Mouse (Mus musculus): ENCODE results near the gene Grid2ip. TPM values are rescaled to one million over a fixed set of nuclear protein-coding genes. Genes with fewer than 3 reads are reported as not detected.
A peak's percentile ranks its signal among the peaks of the same experiment; 100 is the strongest.

Gene Grid2ip
- polyA plus RNA-seq, 1 experiment = not detected

GRCm38 (mm10) chr5:143317288-143317610 is 39.9 kb upstream of the Grid2ip start:
- 78% methylated on average over 8 of the region's 8 CpGs for WGBS
- TF ChIP-seq POLR2A (IDR thresholded peaks at IDR 0.05; ENCODE audit: insufficient read depth, low read depth, low read length) (no peak), CTCF (IDR thresholded peaks at IDR 0.05; ENCODE audit: insufficient read depth, low read depth, low read length) (no peak)

DNA sequence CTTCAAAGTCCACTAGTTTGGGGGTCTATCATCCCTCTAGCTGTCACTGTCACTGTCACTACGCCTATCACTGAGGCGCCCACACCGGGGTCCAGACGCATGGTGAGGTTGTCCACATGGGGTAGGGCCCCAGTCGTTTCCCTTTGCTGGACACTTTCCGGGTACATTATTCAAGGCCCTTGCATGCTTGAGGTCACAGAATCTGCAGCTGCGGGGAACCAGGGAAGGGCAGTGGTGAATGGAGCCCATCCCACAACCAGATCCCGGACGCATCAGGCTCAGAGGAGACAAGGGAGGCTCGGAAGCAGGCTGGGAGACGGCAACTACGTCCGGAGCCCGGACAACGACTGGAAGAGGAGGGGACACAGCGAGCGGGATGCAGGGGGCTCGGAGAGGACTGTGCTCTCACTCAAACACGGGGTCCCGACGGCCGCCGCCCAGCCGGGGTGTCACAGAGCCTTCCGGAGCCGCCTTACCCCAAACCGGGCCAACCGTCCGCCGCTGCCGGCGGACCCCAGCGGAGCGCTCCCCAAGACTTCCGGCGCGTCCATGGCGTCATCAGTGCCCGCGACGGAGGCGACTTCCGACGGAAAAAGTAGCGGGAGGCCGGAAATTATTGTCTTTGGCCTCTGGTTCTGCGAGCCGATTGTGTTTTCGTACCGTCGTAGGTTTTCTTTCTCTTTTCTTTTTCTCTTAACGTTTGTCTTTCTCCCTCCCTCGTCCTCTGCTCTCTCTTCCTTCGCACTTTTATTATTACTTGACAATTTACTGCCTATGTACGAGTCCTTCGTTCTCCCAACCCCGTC is 28.2 kb upstream of the Grid2ip start, which contains the start of gene Zdhhc4:
Gene Zdhhc4, minus strand, starts transcription at position 567 of the 806 bp plus-strand sequence.
- WGBS = 1% methylated on average over 57 of the region's 57 CpGs
- Histone ChIP-seq H3K4me1 (ENCODE audit: control insufficient read depth, insufficient read depth, low read length) (peaks cover 6% of the 10 kb centered on the region), H3K4me3 (ENCODE audit: insufficient read depth, low read depth, low read length) (peak within 1 kb of the TSS; percentile 96), H3K27ac (ENCODE audit: insufficient read depth, low read depth, low read length) (peak within 1 kb of the TSS; percentile 68; the same call in 1 of the 2 replicates)
- no peak for TF ChIP-seq CTCF (IDR thresholded peaks at IDR 0.05; ENCODE audit: insufficient read depth, low read depth, low read length)
- peak; percentile 74 for TF ChIP-seq POLR2A (IDR thresholded peaks at IDR 0.05; ENCODE audit: insufficient read depth, low read depth, low read length)

More at GRCm38 (mm10) chr5:143317288-143317610, 39.9 kb upstream of the Grid2ip start:
- no peak overlapping the region for H3K27ac ChIP-seq (ENCODE audit: insufficient read depth, low read depth, low read length)
- H3K4me1 ChIP-seq (ENCODE audit: control insufficient read depth, insufficient read depth, low read length) = peaks cover 10% of the 10 kb centered on the region
- H3K4me3 ChIP-seq (ENCODE audit: insufficient read depth, low read depth, low read length) = no peak overlapping the region

GRCm38 (mm10) chr5:143333872-143334271 is 23.3 kb upstream of the Grid2ip start:
- H3K27ac ChIP-seq (ENCODE audit: insufficient read depth, low read depth, low read length) = no peak overlapping the region
- under 1% methylated on average over 5 of the region's 5 CpGs for WGBS
- no peak for TF ChIP-seq POLR2A (IDR thresholded peaks at IDR 0.05; ENCODE audit: insufficient read depth, low read depth, low read length)
- TF ChIP-seq CTCF (IDR thresholded peaks at IDR 0.05; ENCODE audit: insufficient read depth, low read depth, low read length) = no peak
- no peaks in the 10 kb centered on the region; the same call in 1 of the 2 replicates for H3K4me1 ChIP-seq (ENCODE audit: control insufficient read depth, insufficient read depth, low read length)
- H3K4me3 ChIP-seq (ENCODE audit: insufficient read depth, low read depth, low read length) = no peak overlapping the region

DNA sequence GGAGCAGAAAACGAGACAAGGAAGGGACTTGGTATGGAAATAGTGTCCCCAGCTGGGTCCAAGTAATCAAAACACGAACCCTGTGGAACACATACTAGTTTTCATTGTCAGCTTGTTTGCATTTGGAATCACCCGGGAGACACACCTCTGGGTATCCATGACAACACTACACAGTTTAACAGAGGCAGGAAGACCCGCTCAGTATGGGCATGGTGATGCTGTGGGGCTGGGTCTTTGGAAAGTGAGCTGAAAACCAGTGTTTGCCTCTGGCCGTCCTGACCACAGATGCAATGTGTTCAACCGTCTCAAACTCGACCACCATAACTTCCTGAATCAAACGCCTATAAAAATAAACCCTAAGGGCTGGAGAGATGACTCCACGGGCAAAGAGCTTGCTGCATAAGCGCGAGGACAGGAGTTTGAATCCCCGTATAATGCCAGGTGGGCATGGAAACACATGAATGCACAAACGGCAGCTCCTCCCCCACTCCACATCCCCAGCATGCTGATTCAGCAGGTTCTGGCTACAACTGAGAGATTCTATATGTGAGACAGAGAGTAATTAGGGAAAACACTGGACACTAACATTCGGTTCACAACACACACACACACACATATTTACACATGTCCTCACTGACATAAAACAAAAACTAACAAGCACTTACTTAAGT is 22.6 kb upstream of the Grid2ip start:
- Histone ChIP-seq H3K4me1 (ENCODE audit: control insufficient read depth, insufficient read depth, low read length) (no peaks in the 10 kb centered on the region; the same call in 1 of the 2 replicates), H3K4me3 (ENCODE audit: insufficient read depth, low read depth, low read length) (no peak overlapping the region), H3K27ac (ENCODE audit: insufficient read depth, low read depth, low read length) (no peak overlapping the region)
- TF ChIP-seq CTCF (IDR thresholded peaks at IDR 0.05; ENCODE audit: insufficient read depth, low read depth, low read length) (no peak), POLR2A (IDR thresholded peaks at IDR 0.05; ENCODE audit: insufficient read depth, low read depth, low read length) (no peak)
- WGBS = 52% methylated on average over 14 of the region's 14 CpGs

GRCm38 (mm10) chr5:143335089-143335460 is 22.1 kb upstream of the Grid2ip start:
- TF ChIP-seq POLR2A (IDR thresholded peaks at IDR 0.05; ENCODE audit: insufficient read depth, low read depth, low read length) = no peak
- TF ChIP-seq CTCF (IDR thresholded peaks at IDR 0.05; ENCODE audit: insufficient read depth, low read depth, low read length) = no peak
- no peaks in the 10 kb centered on the region; the same call in 1 of the 2 replicates for H3K4me1 ChIP-seq (ENCODE audit: control insufficient read depth, insufficient read depth, low read length)
- WGBS = 73% methylated on average over 7 of the region's 7 CpGs
- no peak overlapping the region for H3K4me3 ChIP-seq (ENCODE audit: insufficient read depth, low read depth, low read length)
- no peak overlapping the region for H3K27ac ChIP-seq (ENCODE audit: insufficient read depth, low read depth, low read length)

GRCm38 (mm10) chr5:143336559-143336958 is 20.6 kb upstream of the Grid2ip start:
- Histone ChIP-seq H3K27ac (ENCODE audit: insufficient read depth, low read depth, low read length) (no peak overlapping the region), H3K4me3 (ENCODE audit: insufficient read depth, low read depth, low read length) (no peak overlapping the region), H3K4me1 (ENCODE audit: control insufficient read depth, insufficient read depth, low read length) (no peaks in the 10 kb centered on the region)
- TF ChIP-seq POLR2A (IDR thresholded peaks at IDR 0.05; ENCODE audit: insufficient read depth, low read depth, low read length) = no peak
- no peak for TF ChIP-seq CTCF (IDR thresholded peaks at IDR 0.05; ENCODE audit: insufficient read depth, low read depth, low read length)
- 67% methylated on average over 6 of the region's 6 CpGs for WGBS

GRCm38 (mm10) chr5:143339603-143340002 is 17.5 kb upstream of the Grid2ip start:
- 54% methylated on average over 6 of the region's 6 CpGs for WGBS
- no peak for TF ChIP-seq CTCF (IDR thresholded peaks at IDR 0.05; ENCODE audit: insufficient read depth, low read depth, low read length)
- TF ChIP-seq POLR2A (IDR thresholded peaks at IDR 0.05; ENCODE audit: insufficient read depth, low read depth, low read length) = no peak
- H3K4me3 ChIP-seq (ENCODE audit: insufficient read depth, low read depth, low read length) = no peak overlapping the region
- H3K27ac ChIP-seq (ENCODE audit: insufficient read depth, low read depth, low read length) = no peak overlapping the region
- H3K4me1 ChIP-seq (ENCODE audit: control insufficient read depth, insufficient read depth, low read length) = no peaks in the 10 kb centered on the region

DNA sequence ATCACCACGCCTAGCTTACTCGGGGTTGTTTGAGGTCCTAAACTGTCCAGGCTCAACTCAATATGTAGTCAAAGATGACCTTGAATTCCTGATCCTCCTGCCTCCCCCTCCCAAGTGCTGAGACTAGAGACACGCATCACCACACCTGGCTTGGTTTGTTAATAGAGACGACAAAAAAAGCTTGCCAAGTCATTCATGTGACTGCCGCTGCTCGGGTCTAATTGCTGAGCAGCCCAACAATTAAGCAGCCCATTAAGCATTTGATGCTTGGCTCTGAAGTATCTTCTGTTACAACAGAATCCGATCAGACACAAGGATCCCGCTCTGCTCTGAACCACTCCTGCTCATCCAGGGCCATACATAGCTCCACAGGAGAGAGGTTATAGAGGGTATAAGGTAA is 10.8 kb upstream of the Grid2ip start:
- H3K4me3 ChIP-seq (ENCODE audit: insufficient read depth, low read depth, low read length) = no peak overlapping the region
- WGBS = 16% methylated on average over 8 of the region's 8 CpGs
- H3K27ac ChIP-seq (ENCODE audit: insufficient read depth, low read depth, low read length) = peak overlapping the region; percentile 2; the same call in 1 of the 2 replicates
- peaks cover 7% of the 10 kb centered on the region for H3K4me1 ChIP-seq (ENCODE audit: control insufficient read depth, insufficient read depth, low read length)
- TF ChIP-seq POLR2A (IDR thresholded peaks at IDR 0.05; ENCODE audit: insufficient read depth, low read depth, low read length) (no peak), CTCF (IDR thresholded peaks at IDR 0.05; ENCODE audit: insufficient read depth, low read depth, low read length) (no peak)

- H3K4me1 ChIP-seq (ENCODE audit: control insufficient read depth, insufficient read depth, low read length) = peaks cover 14% of the 10 kb centered on the region
- 61% methylated on average over 5 of the region's 5 CpGs for WGBS
- no peak overlapping the region for H3K27ac ChIP-seq (ENCODE audit: insufficient read depth, low read depth, low read length)
- TF ChIP-seq POLR2A (IDR thresholded peaks at IDR 0.05; ENCODE audit: insufficient read depth, low read depth, low read length) (no peak), CTCF (IDR thresholded peaks at IDR 0.05; ENCODE audit: insufficient read depth, low read depth, low read length) (no peak)
- no peak overlapping the region for H3K4me3 ChIP-seq (ENCODE audit: insufficient read depth, low read depth, low read length)
Observed at GRCm38 (mm10) chr5:143356017-143356416, 1.1 kb upstream of the Grid2ip start.

Data from olfactory bulb, adult 2 months (tissue).